Mouse (Mus musculus) ES-Bruce4 (cell line): ENCODE results near the gene Bmpr2. TPM values are rescaled to one million over a fixed set of nuclear protein-coding genes. Genes with fewer than 3 reads are reported as not detected.

ENCODE experiments used
- H3K27ac ChIP-seq: 2 replicates; pipeline ENCODE4 v1.5.1; 2012; ENCODE audit warnings: low read length, inconsistent platforms; ENCODE audit not compliant: insufficient read depth
- H3K27me3 ChIP-seq: 2 replicates; pipeline ENCODE4 v1.6.1; 2012; ENCODE audit warnings: mild to moderate bottlenecking, low read length, inconsistent platforms; ENCODE audit not compliant: control insufficient read depth, poor library complexity, insufficient read depth, severe bottlenecking
- H3K36me3 ChIP-seq: 2 replicates; pipeline ENCODE4 v1.6.1; 2012; ENCODE audit warnings: inconsistent platforms, mild to moderate bottlenecking, low read length, moderate library complexity; ENCODE audit not compliant: control insufficient read depth, poor library complexity, insufficient read depth, severe bottlenecking
- H3K4me1 ChIP-seq: one replicate; pipeline ENCODE4 v1.8.1; 2011; ENCODE audit warnings: low read length; ENCODE audit not compliant: control insufficient read depth, insufficient read depth
- H3K4me3 ChIP-seq: 2 replicates; pipeline ENCODE4 v1.5.1; 2011; ENCODE audit warnings: low read depth, mild to moderate bottlenecking, low read length
- H3K9ac ChIP-seq: 2 replicates; pipeline ENCODE4 v1.6.1; 2012; ENCODE audit warnings: low read depth, mild to moderate bottlenecking, inconsistent platforms; ENCODE audit not compliant: poor library complexity, severe bottlenecking
- H3K9me3 ChIP-seq: replicated peaks from 2 replicates; pipeline ENCODE4 v1.6.1; 2012; ENCODE audit warnings: mild to moderate bottlenecking, low read length, inconsistent platforms; ENCODE audit not compliant: control insufficient read depth, poor library complexity, insufficient read depth, severe bottlenecking
- CTCF ChIP-seq: IDR thresholded peaks from one replicate; pipeline ENCODE4 v1.8.1; 2011; ENCODE audit warnings: low read depth, low read length
- EP300 ChIP-seq: IDR thresholded peaks from 2 replicates; pipeline ENCODE4 v1.6.1; 2011; ENCODE audit warnings: low read depth, low read length; ENCODE audit not compliant: insufficient read depth
- POLR2A ChIP-seq: IDR thresholded peaks from one replicate; pipeline ENCODE4 v1.8.1; 2011; ENCODE audit warnings: low read length; ENCODE audit not compliant: insufficient read depth
- polyA plus RNA-seq: library from polyadenylated mRNA; stranded (reverse); fragments of >200 nt; gene quantifications from 2 replicates; pipeline ENCODE4 v1.2.4, GENCODE M21; 2011; ENCODE audit warnings: low read depth; ENCODE audit not compliant: missing spikeins, insufficient read depth, insufficient read length

Bmpr2 gene
- polyA plus RNA-seq, 1 experiment: 28.5 TPM

GRCm38 (mm10) chr1:59771871-59772270 lies 8.7 kb downstream of the Bmpr2 start:
- H3K4me3 ChIP-seq: no peak overlapping the region
- H3K9ac ChIP-seq: no peak overlapping the region
- no peaks in the 10 kb centered on the region; the same call in 1 of the 2 replicates for H3K36me3 ChIP-seq
- no peak overlapping the region for H3K27ac ChIP-seq
- no peaks in the 10 kb centered on the region for H3K9me3 ChIP-seq
- TF ChIP-seq CTCF: no peak
- H3K4me1 ChIP-seq: peaks cover 1% of the 10 kb centered on the region
- no peaks in the 10 kb centered on the region for H3K27me3 ChIP-seq

- no peaks in the 10 kb centered on the region for H3K36me3 ChIP-seq
- no peak overlapping the region for H3K9ac ChIP-seq
- H3K27me3 ChIP-seq: no peaks in the 10 kb centered on the region
- no peaks in the 10 kb centered on the region for H3K4me1 ChIP-seq
- no peaks in the 10 kb centered on the region for H3K9me3 ChIP-seq
- no peak overlapping the region for H3K4me3 ChIP-seq
- H3K27ac ChIP-seq: no peak overlapping the region
- TF ChIP-seq EP300 (no peak), POLR2A (no peak), CTCF (no peak)
Observed at GRCm38 (mm10) chr1:59781080-59781479, 17.9 kb downstream of the Bmpr2 start.

GRCm38 (mm10) chr1:59788975-59789374 lies 25.8 kb downstream of the Bmpr2 start:
- Histone ChIP-seq H3K9me3 (no peaks in the 10 kb centered on the region), H3K36me3 (no peaks in the 10 kb centered on the region), H3K4me1 (no peaks in the 10 kb centered on the region), H3K9ac (no peak overlapping the region), H3K27ac (no peak overlapping the region), H3K27me3 (no peaks in the 10 kb centered on the region), H3K4me3 (no peak overlapping the region)
- TF ChIP-seq POLR2A (no peak), CTCF (no peak), EP300 (no peak)

- no peaks in the 10 kb centered on the region for H3K9me3 ChIP-seq
- no peaks in the 10 kb centered on the region for H3K36me3 ChIP-seq
- no peak for TF ChIP-seq EP300
- no peak for TF ChIP-seq CTCF
- TF ChIP-seq POLR2A: no peak
- H3K9ac ChIP-seq: no peak overlapping the region
- H3K27me3 ChIP-seq: no peaks in the 10 kb centered on the region
- no peak overlapping the region for H3K4me3 ChIP-seq
- H3K4me1 ChIP-seq: no peaks in the 10 kb centered on the region
- no peak overlapping the region for H3K27ac ChIP-seq
Observed at GRCm38 (mm10) chr1:59789741-59790140, 26.5 kb downstream of the Bmpr2 start.

GRCm38 (mm10) chr1:59795336-59795735 lies 32.1 kb downstream of the Bmpr2 start:
- Histone ChIP-seq H3K4me3 (no peak overlapping the region), H3K36me3 (no peaks in the 10 kb centered on the region), H3K4me1 (no peaks in the 10 kb centered on the region), H3K9ac (no peak overlapping the region), H3K27ac (no peak overlapping the region), H3K27me3 (no peaks in the 10 kb centered on the region), H3K9me3 (no peaks in the 10 kb centered on the region)
- TF ChIP-seq EP300 (no peak), POLR2A (no peak), CTCF (no peak)

- no peak for TF ChIP-seq CTCF
- no peak for TF ChIP-seq EP300
- TF ChIP-seq POLR2A: no peak
- Histone ChIP-seq H3K27me3 (no peaks in the 10 kb centered on the region), H3K36me3 (no peaks in the 10 kb centered on the region), H3K4me3 (no peak overlapping the region), H3K27ac (no peak overlapping the region), H3K9ac (no peak overlapping the region), H3K9me3 (no peaks in the 10 kb centered on the region), H3K4me1 (no peaks in the 10 kb centered on the region)
Observed at GRCm38 (mm10) chr1:59797865-59798264, 34.7 kb downstream of the Bmpr2 start.
